Mouse (Mus musculus): ENCODE results near the gene Glrx2. TPM values are rescaled to one million over a fixed set of nuclear protein-coding genes. Genes with fewer than 3 reads are reported as not detected.
"Not testable (repeated sequence)": the region's sequence is repeated elsewhere in the genome, so short reads cannot be mapped to it uniquely, and the experiment has no call there.

The Glrx2 gene
- total RNA-seq (2021) = 10 to 100 TPM; 77.6 to 77.8 TPM
- long read RNA-seq, experiment 1, transcript Glrx2-202 (4 exons, 580 nt) = minor isoform, 5 of 84 reads
- long read RNA-seq, experiment 1, transcript Glrx2-210 (4 exons, 3,337 nt) = major isoform, 77 of 84 reads
- long read RNA-seq, experiment 1, partial matches to known transcripts = 0 of 84 reads
- long read RNA-seq, experiment 1, other reads (novel, unspliced or antisense) = 2 of 84 reads
- long read RNA-seq, experiment 2, transcript Glrx2-210 (4 exons, 3,337 nt) = major isoform, 55 of 62 reads
- long read RNA-seq, experiment 2, partial matches to known transcripts = 1 of 62 reads
- long read RNA-seq, experiment 2, other reads (novel, unspliced or antisense) = 2 of 62 reads

- DNase-seq = not testable (repeated sequence)
These were observed at the start of gene Glrx2 for GRCm38 (mm10) chr1:143716038-143716437. TSS of gene Glrx2 (plus strand) at chr1:143716338.

GRCm38 (mm10) chr1:143675734-143676361 is 40.3 kb upstream of the Glrx2 start:
- DNase-seq = no peak

- DNase-seq = peak; percentile 68 to 72
These were observed 35.0 kb upstream of the Glrx2 start for GRCm38 (mm10) chr1:143681108-143681507.

- DNase-seq = no peak
These were observed 31.3 kb upstream of the Glrx2 start for GRCm38 (mm10) chr1:143684849-143685248.

DNA sequence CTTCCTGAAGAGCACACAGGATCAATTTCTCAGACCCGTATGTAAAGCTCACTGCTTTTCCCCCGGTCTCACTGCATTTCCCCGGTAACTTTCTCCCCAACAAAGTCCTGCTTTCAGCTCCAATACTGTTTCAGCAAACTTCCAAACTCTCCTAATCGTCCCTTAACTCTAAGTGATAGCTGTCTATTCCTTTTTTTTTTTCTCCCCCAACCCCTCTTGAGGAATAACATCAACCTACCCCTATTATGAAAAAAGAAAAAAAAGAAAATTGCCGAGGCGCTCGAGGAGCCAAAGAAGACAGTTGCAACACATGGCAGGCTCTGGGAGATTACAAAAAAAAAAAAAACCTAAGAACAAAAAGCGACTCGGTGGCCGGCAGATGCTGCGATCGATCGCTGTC is 14.4 kb upstream of the Glrx2 start:
- DNase-seq = no peak

- DNase-seq = peak in 1 of 2 experiments; percentile 77
These were observed 13.9 kb upstream of the Glrx2 start for GRCm38 (mm10) chr1:143702141-143702740.

DNA sequence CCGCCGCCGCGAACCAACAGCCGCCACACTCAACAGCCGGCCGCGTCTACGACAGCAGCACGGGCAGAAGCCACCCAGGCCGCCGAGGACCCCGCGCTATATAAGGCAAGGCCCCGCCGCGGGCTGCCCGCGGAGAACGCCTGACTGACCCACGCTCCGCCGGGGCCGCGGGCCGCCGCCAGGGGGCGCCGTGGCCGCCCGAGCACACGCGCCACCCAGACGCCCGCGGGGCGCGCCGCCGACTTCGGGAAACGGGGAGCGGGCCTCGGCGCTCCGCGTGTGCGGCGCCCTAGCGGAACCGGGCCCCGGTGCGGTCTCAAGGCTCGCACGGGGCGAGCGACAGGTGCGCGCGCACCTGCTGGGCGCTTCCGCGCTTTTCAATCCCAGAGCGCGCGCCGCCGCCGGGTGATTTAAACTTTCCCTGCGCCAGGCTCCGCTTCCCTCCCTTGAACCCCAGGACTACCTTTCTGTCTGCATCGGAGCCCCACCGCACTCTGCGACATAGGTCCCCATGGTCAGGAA is 13.3 kb upstream of the Glrx2 start, which contains the start of gene Cdc73:
TSS of gene Cdc73 (minus strand) at position 153 of the 522 bp plus-strand sequence.
- DNase-seq = peak; percentile 92 to 94

- DNase-seq = no peak
These were observed 9.1 kb upstream of the Glrx2 start for GRCm38 (mm10) chr1:143707006-143707405.

GRCm38 (mm10) chr1:143708361-143708760 is 7.8 kb upstream of the Glrx2 start:
- no peak for DNase-seq

DNA sequence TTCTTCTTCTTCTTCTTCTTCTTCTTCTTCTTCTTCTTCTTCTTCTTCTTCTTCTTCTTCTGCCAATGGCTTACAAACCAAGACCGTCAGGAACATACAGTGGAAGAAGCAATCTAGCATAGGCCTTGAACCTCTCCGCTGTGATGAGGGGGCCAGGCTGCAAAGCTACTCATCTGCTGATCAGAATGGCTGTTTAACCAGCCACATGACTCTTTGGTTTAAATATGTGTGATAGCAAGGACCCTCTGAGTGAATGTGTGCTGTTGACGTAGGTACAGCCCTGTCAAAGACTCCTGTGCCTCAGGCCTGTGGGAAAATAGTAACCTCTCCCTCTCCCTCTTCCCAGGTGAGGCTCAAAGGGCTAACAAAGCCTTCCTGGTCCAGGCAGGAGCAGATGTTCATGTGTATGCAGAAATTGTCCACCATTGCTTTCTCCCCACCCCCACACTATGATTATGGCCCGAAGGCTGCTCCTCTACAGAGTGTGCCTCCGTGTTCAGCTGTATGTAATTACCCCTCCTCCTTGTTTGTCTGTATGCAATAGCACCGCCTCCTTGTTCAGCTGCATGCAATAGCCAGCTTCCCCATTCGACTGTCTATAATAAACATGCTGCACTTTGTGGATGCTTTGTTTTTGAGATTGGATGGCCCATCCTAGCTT is 6.0 kb upstream of the Glrx2 start:
- DNase-seq = peak in 1 of 2 experiments; percentile 13

- DNase-seq = no peak
These were observed 5.5 kb upstream of the Glrx2 start for GRCm38 (mm10) chr1:143710627-143710976.

DNA sequence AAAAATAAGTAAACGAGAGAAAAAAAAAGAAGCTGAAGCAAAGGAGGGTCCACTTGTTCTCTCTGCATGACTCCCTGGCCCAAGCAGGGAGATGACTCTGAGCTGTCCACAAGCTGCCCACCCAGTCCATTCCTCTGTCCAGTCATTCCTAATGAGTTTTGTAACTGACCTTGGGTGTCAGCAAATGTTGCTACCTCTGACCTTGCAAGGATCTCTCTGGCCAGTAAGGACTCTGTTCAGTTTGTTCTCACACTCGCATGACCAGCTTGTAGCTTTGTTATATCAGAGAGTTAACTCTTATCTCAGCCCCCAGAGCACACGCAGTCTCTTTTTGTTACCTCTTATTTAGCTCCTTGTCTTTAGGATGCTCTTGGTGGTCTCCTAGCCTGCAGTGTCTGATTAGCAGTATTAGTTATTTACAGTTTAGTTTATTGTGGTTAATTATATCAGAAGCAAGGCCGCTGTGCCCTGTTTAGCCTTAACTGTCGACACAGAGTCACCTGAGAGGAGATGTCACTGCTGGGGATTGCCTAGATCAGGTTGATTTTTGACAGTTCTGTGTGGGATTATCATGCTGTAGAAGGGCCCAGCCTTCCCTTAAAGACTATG is 8.4 kb downstream of the Glrx2 start:
- DNase-seq = no peak

DNA sequence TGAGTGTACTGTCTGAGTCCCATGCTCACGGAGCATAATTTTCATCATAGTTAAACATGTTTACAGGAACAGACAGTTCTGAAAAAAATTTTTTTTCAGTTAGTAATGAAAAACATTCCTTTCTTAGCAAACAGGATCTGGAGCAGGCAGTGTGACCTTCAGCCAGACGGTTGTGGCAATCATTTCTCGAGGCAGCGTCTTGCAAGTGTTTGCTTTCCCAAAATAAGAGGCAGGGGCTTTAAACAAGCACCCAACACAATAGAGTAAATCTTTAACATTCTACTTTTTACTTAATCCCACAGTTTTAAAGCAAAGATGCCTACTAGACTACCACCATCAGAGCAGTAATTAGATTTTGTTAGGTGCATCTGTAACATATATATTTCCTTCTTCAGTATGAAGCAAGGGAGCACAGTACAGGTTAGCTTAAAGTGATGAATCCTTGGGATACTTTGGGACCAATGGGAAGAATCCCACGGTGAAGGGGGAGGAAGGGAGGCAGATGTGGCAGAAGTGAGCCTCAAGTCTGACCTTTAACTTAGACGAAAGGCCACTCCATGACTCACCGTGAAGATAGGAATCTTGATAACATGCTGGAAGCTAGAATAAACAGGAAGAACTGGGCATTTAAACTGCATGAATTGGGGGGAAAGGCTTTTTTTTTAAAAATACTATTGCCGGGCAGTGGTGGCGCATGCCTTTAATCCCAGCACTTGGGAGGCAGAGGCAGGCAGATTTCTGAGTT is 11.7 kb downstream of the Glrx2 start:
- DNase-seq = no peak

DNA sequence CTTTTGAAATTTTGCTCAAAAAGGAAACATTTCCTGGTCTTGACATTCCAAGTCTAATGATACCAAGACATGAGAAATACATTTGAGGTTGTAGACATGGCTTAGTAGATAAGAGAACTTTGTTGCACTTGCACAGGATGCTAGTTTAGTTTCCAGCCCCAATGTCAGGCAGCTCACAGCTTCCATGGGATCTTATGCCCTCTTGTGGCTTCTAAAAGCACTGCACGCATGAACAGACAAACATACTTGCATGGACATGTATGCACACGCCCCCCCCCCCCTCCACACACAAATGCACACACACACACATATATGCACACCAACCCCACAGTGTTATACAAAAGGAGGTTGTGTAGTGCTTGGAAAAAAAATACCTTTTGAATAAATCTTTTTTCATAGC is 14.8 kb downstream of the Glrx2 start:
- DNase-seq = no peak

GRCm38 (mm10) chr1:143731691-143732090 is 15.6 kb downstream of the Glrx2 start:
- DNase-seq = no peak

- DNase-seq = no peak
These were observed 17.8 kb downstream of the Glrx2 start for GRCm38 (mm10) chr1:143733914-143734410.

DNA sequence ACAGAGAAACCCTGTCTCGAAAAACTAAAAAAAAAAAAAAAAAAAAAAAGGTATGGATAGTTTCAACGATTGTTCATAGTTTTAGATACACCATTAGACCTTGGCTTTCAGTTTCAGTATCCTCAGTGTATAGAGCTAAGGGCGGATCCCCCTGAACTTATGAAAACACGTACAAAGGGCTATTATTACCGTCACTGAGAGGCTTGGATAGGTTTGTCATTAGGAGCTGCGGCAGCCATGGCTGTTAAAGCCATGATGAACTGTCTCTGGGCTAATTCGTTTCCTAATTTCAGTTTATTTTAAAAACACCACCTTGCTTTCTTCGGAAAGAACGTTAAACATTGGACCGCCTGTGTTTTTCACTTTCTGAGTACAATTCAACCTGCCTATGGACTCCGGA is 22.7 kb downstream of the Glrx2 start:
- DNase-seq = peak in 1 of 2 experiments; percentile 26

DNA sequence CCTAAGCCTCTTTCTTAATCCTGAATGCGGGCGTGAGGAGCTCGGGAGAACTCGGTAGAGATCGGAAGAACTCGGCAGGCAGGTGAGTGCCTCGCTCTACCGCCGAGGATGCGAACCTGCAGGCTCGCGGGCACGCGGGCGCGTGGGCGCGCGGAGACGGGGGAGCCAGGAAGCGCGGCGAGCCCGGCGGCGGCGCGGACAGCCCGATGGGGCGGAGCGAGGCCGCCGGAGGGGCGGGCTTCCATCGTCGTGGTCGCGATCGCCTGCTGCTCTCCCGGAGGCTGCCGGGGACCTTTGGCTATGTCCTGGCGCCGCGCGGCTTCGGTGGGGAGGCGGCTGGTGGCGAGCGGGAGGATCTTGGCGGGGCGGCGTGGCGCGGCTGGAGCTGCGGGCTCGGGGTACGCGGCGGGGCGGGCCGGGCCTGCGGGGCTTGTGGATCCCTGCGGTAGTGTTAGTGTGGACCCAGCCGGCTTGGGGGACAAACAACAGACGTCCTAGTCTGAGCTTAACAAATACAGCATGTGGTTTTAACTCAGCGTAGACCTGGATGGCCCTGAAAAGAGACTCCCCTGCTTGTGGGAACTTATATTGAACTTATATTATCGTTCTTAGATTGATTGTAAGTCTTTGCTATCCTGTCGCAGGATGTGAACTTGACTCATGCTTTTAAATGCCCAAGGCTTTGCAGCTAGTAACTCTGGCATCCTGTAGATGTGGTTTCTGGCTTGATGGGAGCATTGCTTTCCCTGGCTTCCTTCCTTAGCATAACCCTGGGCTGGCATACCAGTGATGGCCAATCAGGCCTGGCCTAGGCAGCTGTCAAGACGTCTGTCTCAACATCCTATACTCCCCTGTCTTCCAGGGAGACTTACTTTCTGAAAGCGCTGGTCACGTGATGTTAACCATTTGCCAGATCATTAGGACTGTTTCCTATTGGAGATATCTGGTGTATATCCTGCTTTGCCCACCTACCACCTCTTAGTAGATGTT is 23.5 kb downstream of the Glrx2 start:
- peak; percentile 89 to 90 for DNase-seq

DNA sequence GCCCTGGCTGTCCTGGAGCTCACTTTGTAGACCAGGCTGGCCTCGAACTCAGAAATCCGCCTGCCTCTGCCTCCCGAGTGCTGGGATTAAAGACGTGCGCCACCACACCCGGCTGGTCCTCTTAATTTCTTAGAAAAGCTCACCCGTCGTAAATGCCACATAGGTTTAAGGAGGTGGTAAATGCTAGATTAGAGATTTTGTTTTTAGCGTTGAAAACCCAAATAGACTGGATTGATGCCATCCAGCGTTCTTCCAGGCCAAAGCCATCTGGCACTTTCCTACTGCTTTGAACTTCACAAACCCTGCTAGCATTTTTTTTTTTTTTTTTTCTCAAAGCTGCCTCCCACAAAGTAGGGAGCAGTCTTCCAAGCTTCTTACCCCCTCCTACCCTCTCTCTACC is 24.4 kb downstream of the Glrx2 start:
- no peak for DNase-seq

- no peak for DNase-seq
These were observed 25.2 kb downstream of the Glrx2 start for GRCm38 (mm10) chr1:143741331-143741730.

Measured in heart, adult 18-20 months (tissue).